Mouse (Mus musculus) activated CD4-positive, CD25-positive, alpha-beta regulatory T cell, adult 4 months (primary cell): Measurements from ENCODE around the gene Jag2. TPM values are rescaled to one million over a fixed set of nuclear protein-coding genes. Genes with fewer than 3 reads are reported as not detected.

ENCODE experiments used
- ATAC-seq: one replicate; pipeline ENCODE4 v1.8.0; 2017
- polyA plus RNA-seq, 2 experiments: library from polyadenylated mRNA; unstranded; fragments of 100-300 nt; shearing (Covaris generic); gene quantifications; one replicate each; pipeline ENCODE4 v1.2.1; 2017

Jag2 gene
- polyA plus RNA-seq, 2 experiments from 2014 or later, result 0.74 TPM; not detected in 1

- no peak for ATAC-seq
Observed at GRCm38 (mm10) chr12:112941156-112941775, 11.7 kb upstream of the Jag2 start.

GRCm38 (mm10) chr12:112940710-112941109 lies 11.1 kb upstream of the Jag2 start:
- ATAC-seq, result no peak

- no peak for ATAC-seq
Observed at GRCm38 (mm10) chr12:112940238-112940637, 10.7 kb upstream of the Jag2 start.

- ATAC-seq, result no peak
Observed at GRCm38 (mm10) chr12:112938873-112939565, 9.4 kb upstream of the Jag2 start.

- no peak for ATAC-seq
Observed at GRCm38 (mm10) chr12:112938366-112938765, 8.8 kb upstream of the Jag2 start.

GRCm38 (mm10) chr12:112937906-112938305 lies 8.3 kb upstream of the Jag2 start:
- ATAC-seq, result no peak

GRCm38 (mm10) chr12:112932647-112933046 lies 3.1 kb upstream of the Jag2 start:
- ATAC-seq, result no peak

- no peak for ATAC-seq
Observed at GRCm38 (mm10) chr12:112928401-112929241, 955 bp downstream of the Jag2 start.

- ATAC-seq, result no peak
Observed at GRCm38 (mm10) chr12:112927265-112927664, 2.3 kb downstream of the Jag2 start.

- ATAC-seq, result no peak
Observed at GRCm38 (mm10) chr12:112925950-112926349, 3.6 kb downstream of the Jag2 start.

GRCm38 (mm10) chr12:112922541-112922940 lies 7.0 kb downstream of the Jag2 start:
- no peak for ATAC-seq

- no peak for ATAC-seq
Observed at GRCm38 (mm10) chr12:112921518-112921917, 8.1 kb downstream of the Jag2 start.

GRCm38 (mm10) chr12:112917906-112918305 lies 11.7 kb downstream of the Jag2 start:
- ATAC-seq, result no peak

- ATAC-seq, result no peak
Observed at GRCm38 (mm10) chr12:112917486-112917885, 12.1 kb downstream of the Jag2 start.

GRCm38 (mm10) chr12:112916698-112917400 lies 12.7 kb downstream of the Jag2 start:
- ATAC-seq, result no peak

GRCm38 (mm10) chr12:112915587-112915986 lies 14.0 kb downstream of the Jag2 start:
- no peak for ATAC-seq

GRCm38 (mm10) chr12:112914527-112914926 lies 15.0 kb downstream of the Jag2 start:
- no peak for ATAC-seq

GRCm38 (mm10) chr12:112912951-112913745 lies 16.4 kb downstream of the Jag2 start:
- no peak for ATAC-seq

GRCm38 (mm10) chr12:112911701-112912100 lies 17.9 kb downstream of the Jag2 start:
- no peak for ATAC-seq

GRCm38 (mm10) chr12:112908991-112909390 lies 20.6 kb downstream of the Jag2 start:
- ATAC-seq, result no peak

GRCm38 (mm10) chr12:112905001-112905400 lies 24.6 kb downstream of the Jag2 start:
- ATAC-seq, result no peak

- no peak for ATAC-seq
Observed at GRCm38 (mm10) chr12:112903941-112904340, 25.6 kb downstream of the Jag2 start.
